Mouse (Mus musculus): Measurements from ENCODE around the gene Col5a1. TPM values are rescaled to one million over a fixed set of nuclear protein-coding genes. Genes with fewer than 3 reads are reported as not detected.

Col5a1 gene
- polyA plus RNA-seq, 2 experiments, result 6.2 to 6.8 TPM

- Histone ChIP-seq H3K36me3 (replicated peaks; ENCODE audit: control insufficient read depth, insufficient read depth, low read depth) (no peaks in the 10 kb centered on the region; the same call in 1 of the 2 replicates), H3K4me3 (ENCODE audit: insufficient read depth in 1 of 2, low read depth in 2 of 2, low read length in 2 of 2) (no peak overlapping the region), H3K4me1 (replicated peaks; ENCODE audit: control insufficient read depth in 2 of 2, insufficient read depth in 2 of 2, low read length in 1 of 2) (no peaks in the 10 kb centered on the region; a peak in 3 of 4 replicates), H3K4me2 (ENCODE audit: low read depth) (no peak overlapping the region), H3K27ac (no peak overlapping the region), H3K9ac (replicated peaks) (no peak overlapping the region), H3K9me3 (ENCODE audit: control insufficient read depth, low read length) (no peaks in the 10 kb centered on the region), H3K27me3 (ENCODE audit: control insufficient read depth, insufficient read depth, low read length) (no peaks in the 10 kb centered on the region)
- DNase-seq (ENCODE audit: low read depth in 3 of 3, low spot score in 3 of 3) (no peak), ATAC-seq (ENCODE audit: insufficient read depth) (no peak)
- no peak for TF ChIP-seq CTCF (IDR thresholded peaks at IDR 0.05; ENCODE audit: low read depth)
- no peak for TF ChIP-seq EP300 (IDR thresholded peaks at IDR 0.05; ENCODE audit: low read depth)
- WGBS (ENCODE audit: insufficient replicate concordance), result 74% methylated on average over 4 of the region's 4 CpGs
Observed at GRCm38 (mm10) chr2:28025776-28026175, 139.6 kb downstream of the Col5a1 start.

DNA sequence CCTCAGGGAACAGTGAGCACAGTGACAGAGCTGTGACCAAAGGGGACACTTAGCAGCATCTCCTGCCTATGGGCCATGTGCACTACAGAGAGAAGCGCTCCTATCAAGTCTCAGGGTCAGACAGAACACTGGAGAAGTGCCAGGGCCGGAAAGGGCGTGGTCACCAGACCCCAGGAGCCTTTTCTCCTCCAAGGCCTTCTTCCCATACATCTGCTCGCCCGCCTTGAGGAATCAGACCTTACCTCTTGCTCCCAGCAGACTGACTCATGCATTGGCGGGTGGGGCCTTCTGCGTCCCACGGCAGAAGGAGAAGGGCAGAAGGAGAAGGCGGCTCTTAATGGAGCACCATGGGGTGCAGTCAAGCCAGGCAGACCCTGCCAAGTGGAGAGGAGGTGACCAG, 145.6 kb downstream of the Col5a1 start:
- peaks cover 11 to 19% of the 10 kb centered on the region in 2 experiments for H3K4me1 ChIP-seq (replicated peaks; ENCODE audit: control insufficient read depth in 2 of 2, insufficient read depth in 2 of 2, low read length in 1 of 2)
- no peak overlapping the region for H3K4me3 ChIP-seq (ENCODE audit: insufficient read depth in 1 of 2, low read depth in 2 of 2, low read length in 2 of 2)
- TF ChIP-seq EP300 (IDR thresholded peaks at IDR 0.05; ENCODE audit: low read depth) (no peak), CTCF (IDR thresholded peaks at IDR 0.05; ENCODE audit: low read depth) (no peak)
- H3K36me3 ChIP-seq (replicated peaks; ENCODE audit: control insufficient read depth, insufficient read depth, low read depth), result no peaks in the 10 kb centered on the region
- H3K27me3 ChIP-seq (ENCODE audit: control insufficient read depth, insufficient read depth, low read length), result no peaks in the 10 kb centered on the region
- whole genome bisulfite sequencing (ENCODE audit: insufficient replicate concordance), result 34% methylated on average over 9 of the region's 9 CpGs
- peak overlapping the region; percentile 43 for H3K4me2 ChIP-seq (ENCODE audit: low read depth)
- ATAC-seq (ENCODE audit: insufficient read depth), result peak; percentile 50
- peak overlapping the region; percentile 65 for H3K27ac ChIP-seq
- no peaks in the 10 kb centered on the region for H3K9me3 ChIP-seq (ENCODE audit: control insufficient read depth, low read length)
- H3K9ac ChIP-seq (replicated peaks), result peak overlapping the region; percentile 36
- DNase-seq (ENCODE audit: low read depth in 3 of 3, low spot score in 3 of 3), result no peak

DNA sequence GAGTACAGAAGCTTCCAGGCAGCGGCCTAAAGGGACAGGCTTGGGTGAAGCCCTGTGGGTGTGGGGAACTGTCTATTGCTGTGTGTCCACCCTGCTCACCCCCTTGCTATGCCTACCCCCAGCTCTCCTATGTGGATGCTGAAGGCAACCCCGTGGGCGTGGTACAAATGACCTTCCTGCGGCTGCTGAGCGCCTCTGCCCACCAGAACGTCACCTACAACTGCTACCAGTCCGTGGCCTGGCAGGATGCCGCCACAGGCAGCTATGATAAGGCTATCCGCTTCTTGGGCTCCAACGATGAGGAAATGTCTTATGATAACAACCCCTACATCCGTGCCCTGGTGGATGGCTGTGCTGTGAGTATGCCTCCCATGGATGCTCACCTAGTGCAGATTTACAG, 146.2 kb downstream of the Col5a1 start:
- H3K9me3 ChIP-seq (ENCODE audit: control insufficient read depth, low read length), result no peaks in the 10 kb centered on the region
- DNase-seq (ENCODE audit: low read depth in 3 of 3, low spot score in 3 of 3), result peak in 1 of 3 experiments; percentile 32

GRCm38 (mm10) chr2:28034011-28034710, 147.9 kb downstream of the Col5a1 start:
- no peak overlapping the region for H3K27ac ChIP-seq
- H3K4me2 ChIP-seq (ENCODE audit: low read depth), result no peak overlapping the region
- ATAC-seq (ENCODE audit: insufficient read depth) (no peak), DNase-seq (ENCODE audit: low read depth in 3 of 3, low spot score in 3 of 3) (no peak)
- H3K9ac ChIP-seq (replicated peaks), result no peak overlapping the region; the same call in 1 of the 2 replicates
- TF ChIP-seq CTCF (IDR thresholded peaks at IDR 0.05; ENCODE audit: low read depth) (no peak), EP300 (IDR thresholded peaks at IDR 0.05; ENCODE audit: low read depth) (no peak)
- peaks cover 11 to 19% of the 10 kb centered on the region in 2 experiments for H3K4me1 ChIP-seq (replicated peaks; ENCODE audit: control insufficient read depth in 2 of 2, insufficient read depth in 2 of 2, low read length in 1 of 2)
- H3K9me3 ChIP-seq (ENCODE audit: control insufficient read depth, low read length), result no peaks in the 10 kb centered on the region
- no peaks in the 10 kb centered on the region for H3K27me3 ChIP-seq (ENCODE audit: control insufficient read depth, insufficient read depth, low read length)
- H3K4me3 ChIP-seq (ENCODE audit: insufficient read depth in 1 of 2, low read depth in 2 of 2, low read length in 2 of 2), result no peak overlapping the region
- no peaks in the 10 kb centered on the region for H3K36me3 ChIP-seq (replicated peaks; ENCODE audit: control insufficient read depth, insufficient read depth, low read depth)
- 84% methylated on average over 13 of the region's 13 CpGs for WGBS (ENCODE audit: insufficient replicate concordance)

More for the DNA sequence above, 146.2 kb downstream of the Col5a1 start:
- WGBS (ENCODE audit: insufficient replicate concordance), result 26% methylated on average over 11 of the region's 11 CpGs
- H3K4me1 ChIP-seq (replicated peaks; ENCODE audit: control insufficient read depth in 2 of 2, insufficient read depth in 2 of 2, low read length in 1 of 2), result peaks cover 11 to 19% of the 10 kb centered on the region in 2 experiments
- peak overlapping the region; percentile 43 for H3K4me2 ChIP-seq (ENCODE audit: low read depth)
- ATAC-seq (ENCODE audit: insufficient read depth), result peak; percentile 75
- H3K4me3 ChIP-seq (ENCODE audit: insufficient read depth in 1 of 2, low read depth in 2 of 2, low read length in 2 of 2), result peak overlapping the region; percentile 0 to 16; a peak in 1 of 4 replicates
- H3K27ac ChIP-seq, result peak overlapping the region; percentile 65
- TF ChIP-seq EP300 (IDR thresholded peaks at IDR 0.05; ENCODE audit: low read depth), result 0 out of 2 replicates have a peak, but pooled peaks have one; percentile 20
- peak; percentile 5; the same call in 1 of the 2 replicates for TF ChIP-seq CTCF (IDR thresholded peaks at IDR 0.05; ENCODE audit: low read depth)
- H3K27me3 ChIP-seq (ENCODE audit: control insufficient read depth, insufficient read depth, low read length), result no peaks in the 10 kb centered on the region
- H3K9ac ChIP-seq (replicated peaks), result peak overlapping the region; percentile 36
- no peaks in the 10 kb centered on the region for H3K36me3 ChIP-seq (replicated peaks; ENCODE audit: control insufficient read depth, insufficient read depth, low read depth)

- no peak for DNase-seq (ENCODE audit: low read depth in 3 of 3, low spot score in 3 of 3)
- ATAC-seq (ENCODE audit: insufficient read depth), result no peak
- Histone ChIP-seq H3K4me1 (replicated peaks; ENCODE audit: control insufficient read depth in 2 of 2, insufficient read depth in 2 of 2, low read length in 1 of 2) (peaks cover 11 to 14% of the 10 kb centered on the region in 2 experiments), H3K4me2 (ENCODE audit: low read depth) (no peak overlapping the region), H3K9ac (replicated peaks) (no peak overlapping the region), H3K4me3 (ENCODE audit: insufficient read depth in 1 of 2, low read depth in 2 of 2, low read length in 2 of 2) (no peak overlapping the region), H3K27ac (no peak overlapping the region), H3K9me3 (ENCODE audit: control insufficient read depth, low read length) (no peaks in the 10 kb centered on the region), H3K36me3 (replicated peaks; ENCODE audit: control insufficient read depth, insufficient read depth, low read depth) (no peaks in the 10 kb centered on the region), H3K27me3 (ENCODE audit: control insufficient read depth, insufficient read depth, low read length) (no peaks in the 10 kb centered on the region)
- no peak for TF ChIP-seq CTCF (IDR thresholded peaks at IDR 0.05; ENCODE audit: low read depth)
- TF ChIP-seq EP300 (IDR thresholded peaks at IDR 0.05; ENCODE audit: low read depth), result no peak
- WGBS (ENCODE audit: insufficient replicate concordance), result 82% methylated on average over 13 of the region's 13 CpGs
Observed at GRCm38 (mm10) chr2:28036788-28037187, 150.6 kb downstream of the Col5a1 start.
